Mouse (Mus musculus): ENCODE measurements at regions not wholly inside any gene's neighbourhood (a gene's known extent, or its start where the extent isn't known, plus 50 kb on each side); places are given as distances from the start of the nearest gene placed in this dataset.

DNA sequence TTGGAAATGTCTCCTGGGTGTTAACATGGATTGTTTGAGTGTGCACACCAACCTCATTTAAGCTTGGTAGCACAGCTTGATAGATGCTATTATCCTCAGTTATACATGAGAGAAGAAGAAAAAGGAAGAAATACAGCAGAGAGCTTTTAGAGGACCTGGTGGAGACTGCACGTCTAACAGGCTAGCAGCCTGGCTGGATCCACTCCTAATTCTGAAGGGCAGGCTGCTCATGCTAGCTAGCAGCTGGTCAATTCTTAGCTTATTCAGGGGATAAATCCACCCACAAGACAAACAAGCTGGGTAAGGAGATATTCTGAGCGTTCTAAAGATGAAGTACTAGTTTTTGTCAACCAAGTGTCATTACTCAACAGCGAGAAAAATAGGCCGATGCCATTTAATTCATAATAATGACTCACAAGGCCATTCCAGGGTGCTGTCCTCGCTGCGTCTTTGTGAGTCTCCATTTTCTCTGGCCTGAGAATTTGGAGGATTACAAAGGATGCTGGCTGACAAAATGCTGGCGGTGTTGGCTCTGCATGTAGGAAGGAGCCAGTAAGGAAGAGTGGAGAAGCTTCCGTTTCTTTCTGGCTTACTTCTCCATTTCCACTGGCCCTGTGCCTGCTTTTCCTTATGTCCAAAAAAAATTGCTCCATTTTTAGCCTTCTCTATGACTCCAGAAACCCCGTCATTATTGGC, 94.7 kb upstream of the Prox1 start:
- ATAC-seq (ENCODE audit: extremely low read depth, insufficient number of reproducible peaks, low FRiP score, poor library complexity, severe bottlenecking) = no peak

DNA sequence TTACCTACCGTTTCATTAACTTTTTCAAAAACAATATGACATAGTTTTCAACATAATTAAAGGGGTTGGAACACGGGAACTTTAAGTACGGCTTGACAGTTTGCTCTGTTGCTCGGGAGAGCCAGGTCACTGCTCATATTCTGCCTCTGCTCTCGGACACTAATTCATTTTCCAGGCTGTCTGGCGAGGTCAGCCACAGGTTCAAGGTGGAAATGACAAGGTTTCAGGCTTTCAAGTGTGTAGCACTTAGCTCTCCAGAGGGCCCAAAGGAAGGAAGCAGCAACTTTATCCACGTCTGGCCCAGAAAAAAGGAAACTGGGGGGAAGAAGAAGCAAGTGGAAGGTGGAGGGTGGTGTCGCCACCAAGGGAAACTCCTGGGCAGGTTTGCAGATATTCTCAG, 94.0 kb upstream of the Prox1 start:
- ATAC-seq (ENCODE audit: extremely low read depth, insufficient number of reproducible peaks, low FRiP score, poor library complexity, severe bottlenecking) = no peak

GRCm38 (mm10) chr1:190263620-190264019, 93.1 kb upstream of the Prox1 start:
- ATAC-seq (ENCODE audit: extremely low read depth, insufficient number of reproducible peaks, low FRiP score, poor library complexity, severe bottlenecking) = no peak

GRCm38 (mm10) chr1:190259576-190259975, 89.1 kb upstream of the Prox1 start:
- ATAC-seq (ENCODE audit: extremely low read depth, insufficient number of reproducible peaks, low FRiP score, poor library complexity, severe bottlenecking) = no peak

DNA sequence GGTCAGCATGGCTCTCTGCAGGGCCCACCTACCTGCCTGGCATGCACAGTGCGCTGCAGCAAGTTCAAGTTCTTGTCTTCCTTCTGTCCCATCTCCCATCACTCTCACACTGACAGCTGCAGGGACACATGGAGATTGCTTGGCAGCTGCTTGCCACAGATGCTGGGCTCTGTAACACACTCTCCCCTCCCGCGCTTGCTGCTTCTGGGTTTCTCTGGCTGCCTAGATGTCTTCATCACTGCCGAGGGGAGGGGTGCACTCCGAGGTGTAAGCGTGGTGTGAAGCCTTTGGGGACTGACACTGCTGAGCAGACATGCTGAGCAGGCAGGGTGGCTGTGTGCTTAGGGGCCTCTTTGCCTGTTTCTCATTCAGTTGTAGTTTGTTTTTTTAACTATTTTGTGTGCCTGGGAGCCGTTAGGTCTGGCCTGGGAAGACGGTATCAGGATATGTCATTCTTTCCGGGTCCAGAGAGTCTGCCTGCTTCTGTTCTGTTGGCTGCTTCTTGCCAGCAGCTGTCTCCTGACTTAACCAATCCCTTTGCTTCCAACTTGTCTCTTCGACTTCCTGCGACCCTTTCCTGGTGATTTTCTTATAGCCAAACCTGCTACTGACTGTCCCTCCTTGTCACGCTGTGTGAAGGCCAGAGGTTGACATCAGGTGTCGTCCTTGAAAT, 80.2 kb upstream of the Prox1 start:
- ATAC-seq (ENCODE audit: extremely low read depth, insufficient number of reproducible peaks, low FRiP score, poor library complexity, severe bottlenecking) = 0 out of 2 replicates have a peak, but pooled peaks have one; percentile 11

- no peak for ATAC-seq (ENCODE audit: extremely low read depth, insufficient number of reproducible peaks, low FRiP score, poor library complexity, severe bottlenecking)
Observed at GRCm38 (mm10) chr1:190242526-190242925, 72.0 kb upstream of the Prox1 start.

DNA sequence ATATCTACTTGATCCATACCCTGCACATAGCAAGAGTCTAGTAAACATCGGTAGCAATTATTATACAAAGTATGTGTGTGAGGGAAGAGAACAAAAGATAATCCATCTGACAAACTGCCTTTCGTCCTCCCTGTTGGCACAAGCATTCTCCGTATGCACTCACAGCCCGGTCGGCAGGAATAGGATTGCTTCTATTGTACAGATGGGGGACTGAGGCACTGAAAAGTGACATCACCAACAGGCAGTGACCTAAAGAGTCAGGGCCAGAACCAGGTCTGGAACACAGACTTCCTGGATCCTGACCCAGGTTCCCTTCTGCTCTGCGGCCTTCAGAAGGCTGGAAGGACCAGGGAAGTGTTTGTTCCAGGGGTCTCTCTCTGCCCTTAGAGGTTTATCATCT, 69.3 kb upstream of the Prox1 start:
- ATAC-seq (ENCODE audit: extremely low read depth, insufficient number of reproducible peaks, low FRiP score, poor library complexity, severe bottlenecking) = no peak

- ATAC-seq (ENCODE audit: extremely low read depth, insufficient number of reproducible peaks, low FRiP score, poor library complexity, severe bottlenecking) = no peak
Observed at GRCm38 (mm10) chr1:190230866-190231265, 60.4 kb upstream of the Prox1 start.

- no peak for ATAC-seq (ENCODE audit: extremely low read depth, insufficient number of reproducible peaks, low FRiP score, poor library complexity, severe bottlenecking)
Observed at GRCm38 (mm10) chr1:190220417-190220816, 49.9 kb upstream of the Prox1 start.
